Mouse (Mus musculus) ovary, adult 18-20 months (tissue): ENCODE results near the gene Ddx50.
"Not testable (repeated sequence)": the region's sequence is repeated elsewhere in the genome, so short reads cannot be mapped to it uniquely, and the experiment has no call there.

Experiments used
- DNase-seq: peaks from one replicate; pipeline ENCODE4 v3.0.0; 2022; ENCODE audit warnings: low spot score, mixed read lengths

Gene Ddx50

DNA sequence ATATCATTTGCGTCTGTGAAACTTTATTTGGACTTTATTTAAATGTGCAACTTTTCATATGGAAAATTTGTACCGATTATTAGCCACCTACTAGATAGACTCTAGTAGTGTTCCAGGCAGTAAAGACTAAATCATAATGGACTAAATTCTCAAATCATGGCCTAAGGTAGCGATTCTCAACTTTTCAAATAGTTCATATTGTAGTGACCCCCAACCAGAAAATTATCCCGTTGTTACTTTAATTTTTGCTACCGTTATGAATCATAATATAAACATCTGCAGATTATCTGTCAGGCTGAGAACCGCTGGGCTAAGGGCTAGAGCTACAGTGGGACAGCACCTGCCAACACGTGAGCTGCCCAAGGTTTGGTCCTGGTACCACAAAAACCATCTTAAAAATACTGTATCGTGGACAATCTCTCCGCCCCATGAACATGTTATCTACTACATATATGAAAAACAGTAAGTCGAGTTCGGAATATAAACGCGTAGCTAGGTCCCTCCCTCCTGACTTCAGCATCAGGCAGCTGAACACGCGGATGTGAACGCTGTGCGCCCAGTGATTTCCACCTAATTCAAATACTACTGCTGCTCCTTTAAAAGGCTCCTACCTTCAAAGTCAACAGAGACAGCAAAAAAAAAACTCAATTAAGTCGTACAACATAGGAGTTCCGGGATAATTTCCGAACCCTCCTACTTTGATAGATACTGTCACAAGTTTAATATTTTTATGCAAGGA lies 49.8 kb downstream of the Ddx50 start:
- DNase-seq: no peak

DNA sequence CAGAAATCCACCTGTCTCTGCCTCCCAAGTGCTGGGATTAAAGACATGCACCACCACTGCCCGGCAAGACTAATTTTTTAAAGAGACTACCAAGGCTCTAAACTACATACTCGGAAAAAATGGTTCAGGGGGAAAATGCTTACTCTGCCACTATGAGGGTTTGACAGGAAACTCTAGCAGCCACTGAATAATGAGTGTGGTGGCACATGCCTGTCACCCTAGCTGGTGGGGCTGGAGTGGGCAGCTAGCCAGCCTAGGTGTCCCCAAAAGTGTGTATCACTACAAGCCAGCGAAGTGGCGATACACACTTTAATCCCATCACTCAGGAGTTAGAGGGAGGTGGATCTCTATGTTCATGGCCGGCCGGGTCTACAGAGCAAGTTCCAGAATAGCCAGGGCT lies 51.0 kb downstream of the Ddx50 start:
- DNase-seq: no peak

DNA sequence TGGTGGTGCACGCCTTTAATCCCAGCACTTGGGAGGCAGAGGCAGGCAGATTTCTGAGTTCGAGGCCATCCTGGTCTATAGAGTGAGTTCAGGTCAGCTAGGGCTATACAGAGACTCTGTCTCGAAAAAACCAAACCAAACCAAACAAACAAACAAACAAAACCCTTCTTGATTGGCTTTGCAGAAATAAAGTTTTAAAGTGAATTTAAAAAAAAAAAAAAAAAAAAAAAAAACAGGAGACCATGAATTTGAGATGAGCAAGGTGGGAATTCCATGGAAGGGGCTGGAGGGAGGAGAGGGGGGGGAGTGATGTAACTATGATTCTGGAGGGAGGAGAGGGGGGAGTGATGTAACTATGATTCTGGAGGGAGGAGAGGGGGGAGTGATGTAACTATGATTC lies 51.7 kb downstream of the Ddx50 start:
- not testable (repeated sequence) for DNase-seq

DNA sequence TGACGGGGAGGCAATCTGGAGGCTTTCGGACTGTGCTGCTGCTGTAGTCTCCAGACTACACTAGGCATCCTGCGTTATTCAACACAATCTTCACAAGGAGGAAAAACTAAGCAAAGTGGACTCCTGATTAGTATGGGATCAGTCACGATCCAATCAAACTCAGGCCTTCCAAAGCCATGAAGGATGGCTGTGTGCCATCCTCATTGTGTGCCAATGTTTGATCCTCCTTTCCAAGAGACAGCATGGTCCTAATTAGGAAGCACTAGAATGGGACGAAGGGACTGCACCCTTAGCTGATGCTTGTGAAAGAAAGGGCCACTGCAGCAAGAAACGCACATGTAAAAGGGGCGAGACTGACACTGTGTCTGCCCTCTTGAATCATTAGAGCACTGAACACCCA lies 58.5 kb downstream of the Ddx50 start:
- DNase-seq: no peak

DNA sequence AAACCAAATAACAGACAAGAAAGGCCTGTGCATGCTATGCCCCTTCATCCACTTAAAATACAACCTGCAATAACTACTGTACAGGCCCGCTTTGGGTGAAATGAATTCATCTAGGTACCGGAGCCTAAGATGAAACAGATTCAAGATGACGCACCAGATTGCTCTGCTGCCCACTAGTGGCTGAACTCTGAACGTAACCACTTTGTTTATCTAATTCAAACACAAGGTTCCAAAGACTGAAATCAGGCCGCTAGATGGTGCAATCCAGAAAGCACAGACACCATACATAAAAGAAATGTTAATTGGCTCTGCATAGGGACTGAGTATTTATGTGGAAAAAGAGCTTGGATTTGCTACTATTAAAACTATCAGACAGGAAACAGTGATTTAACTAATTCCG lies 60.8 kb downstream of the Ddx50 start:
- peak; percentile 54 for DNase-seq

DNA sequence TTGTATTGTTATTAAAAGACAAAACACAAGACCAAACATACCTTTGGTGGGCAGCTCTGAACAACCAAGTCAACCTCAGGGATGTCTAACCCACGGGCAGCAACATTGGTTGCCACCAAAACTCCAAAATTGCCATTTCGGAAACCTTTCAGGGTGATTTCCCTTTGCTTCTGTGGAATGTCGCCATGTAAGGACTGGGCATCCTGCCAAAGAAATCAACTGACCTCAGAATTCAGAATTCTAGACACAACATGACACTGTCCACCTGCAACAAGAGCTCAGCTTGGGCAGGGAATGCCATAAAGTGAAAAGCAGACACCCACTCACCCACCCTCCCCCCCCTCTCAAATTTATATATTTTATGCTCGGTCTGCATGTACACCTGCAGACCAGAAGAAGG lies 62.4 kb downstream of the Ddx50 start:
- DNase-seq: peak; percentile 20

DNA sequence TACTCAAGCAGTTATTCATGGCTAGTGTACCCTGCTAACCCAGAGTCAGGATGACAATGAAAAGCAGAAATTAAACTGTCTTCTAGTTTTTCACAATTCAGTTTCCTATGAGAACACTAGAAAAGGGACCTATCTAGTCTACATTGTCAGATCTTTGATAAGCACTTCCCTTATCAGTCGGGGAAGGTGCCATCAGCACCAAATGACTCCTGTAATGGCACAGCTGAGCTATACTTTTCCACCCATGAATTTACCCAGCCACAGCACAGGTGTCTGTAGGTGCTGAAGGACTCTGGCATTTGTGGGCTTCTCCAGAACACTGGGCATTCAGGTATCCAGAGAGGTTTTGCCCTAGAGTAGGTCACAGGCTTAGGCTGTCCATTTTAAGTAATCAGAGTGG lies 67.8 kb downstream of the Ddx50 start:
- no peak for DNase-seq

DNA sequence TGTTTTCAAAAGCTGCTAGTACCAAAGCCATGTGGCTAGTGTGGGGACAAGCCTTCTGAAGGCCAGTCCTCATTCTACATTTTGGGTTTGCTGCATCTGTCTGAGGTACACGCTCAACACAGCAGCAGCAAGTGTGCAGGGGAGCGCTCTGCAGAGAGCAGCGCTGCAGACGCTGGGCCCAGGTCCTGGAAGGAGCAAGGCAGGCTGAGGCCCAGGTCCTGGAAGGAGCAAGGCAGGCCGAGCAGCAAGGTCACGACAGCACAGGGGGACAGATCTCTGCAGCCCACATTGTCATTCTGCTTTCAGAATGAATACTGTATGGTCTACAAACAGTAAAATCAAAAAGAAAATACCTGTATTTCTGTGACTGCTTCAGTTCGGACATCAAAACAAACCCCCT lies 68.3 kb downstream of the Ddx50 start:
- DNase-seq: no peak

DNA sequence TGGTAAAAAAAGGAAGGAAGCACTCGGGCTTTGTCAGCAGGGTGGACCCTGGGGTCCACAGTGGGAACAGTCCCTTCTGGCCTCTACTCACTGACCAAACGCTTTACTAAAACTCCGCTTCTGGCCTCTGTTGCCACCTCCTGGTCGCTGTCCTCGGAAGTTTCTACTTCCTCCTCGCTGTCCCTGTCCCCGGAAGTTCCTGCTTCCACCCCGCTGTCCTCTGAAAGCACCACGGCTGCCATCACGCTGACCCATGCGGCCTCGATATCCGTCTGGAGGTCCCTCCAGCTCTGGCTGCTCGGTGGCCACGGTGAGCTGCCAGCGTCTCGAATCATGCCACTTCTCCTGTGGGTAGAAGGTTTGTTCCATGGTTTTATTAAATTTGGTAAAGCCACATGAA lies 68.8 kb downstream of the Ddx50 start:
- no peak for DNase-seq

DNA sequence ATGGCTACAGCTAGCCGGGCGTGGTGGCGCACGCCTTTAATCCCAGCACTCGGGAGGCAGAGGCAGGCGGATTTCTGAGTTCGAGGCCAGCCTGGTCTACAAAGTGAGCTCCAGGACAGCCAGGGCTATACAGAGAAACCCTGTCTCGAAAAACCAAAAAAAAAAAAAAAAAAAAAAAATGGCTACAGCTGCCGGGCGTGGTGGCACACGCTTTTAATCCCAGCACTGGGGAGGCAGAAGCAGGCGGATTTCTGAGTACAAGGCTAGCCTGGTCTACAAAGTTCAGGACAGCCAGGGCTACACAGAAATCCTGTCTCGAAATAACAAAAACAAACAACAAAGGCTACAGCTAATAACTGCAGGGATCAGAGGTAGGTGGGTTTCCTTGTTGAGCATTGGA lies 71.9 kb downstream of the Ddx50 start:
- DNase-seq: not testable (repeated sequence)

DNA sequence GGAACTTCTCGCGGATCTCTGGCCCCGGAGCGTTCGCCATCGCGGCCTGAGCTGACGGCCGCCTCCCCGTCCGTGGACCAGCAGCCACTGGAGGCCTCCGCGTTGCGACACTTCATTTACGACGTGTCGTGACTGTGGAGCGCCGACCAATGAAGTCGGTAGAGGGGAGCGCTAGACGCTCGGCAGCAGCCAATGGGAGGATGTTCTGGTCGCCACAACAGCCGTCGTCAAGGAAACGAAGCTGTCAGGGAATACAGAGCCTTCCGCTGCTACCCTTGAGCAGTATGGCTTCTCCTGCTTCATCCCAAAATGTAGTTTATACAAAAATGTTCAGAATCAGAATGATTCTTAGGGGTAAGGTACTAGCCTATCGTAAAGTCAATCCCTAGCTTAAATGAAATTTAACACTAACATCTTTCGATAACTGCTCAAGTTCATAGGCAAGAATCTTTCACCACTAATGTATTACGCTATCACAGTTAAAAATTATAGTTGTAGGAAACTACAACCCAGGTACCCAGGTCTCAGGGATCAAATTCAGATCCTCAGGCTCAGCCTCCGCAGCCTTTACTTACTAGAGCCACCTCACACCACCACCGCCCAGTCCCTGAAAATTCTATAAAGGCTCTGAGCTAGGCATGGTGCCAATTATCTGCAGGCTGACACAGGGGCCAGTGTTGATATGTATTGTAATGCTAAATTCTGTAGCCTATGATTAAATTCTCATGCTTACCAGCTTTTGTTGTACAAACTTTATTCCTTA lies 72.5 kb downstream of the Ddx50 start, which contains the start of gene Kif1bp:
Gene Kif1bp (minus strand): TSS at position 120 of the 763 bp plus-strand sequence.
- peak; percentile 97 for DNase-seq

DNA sequence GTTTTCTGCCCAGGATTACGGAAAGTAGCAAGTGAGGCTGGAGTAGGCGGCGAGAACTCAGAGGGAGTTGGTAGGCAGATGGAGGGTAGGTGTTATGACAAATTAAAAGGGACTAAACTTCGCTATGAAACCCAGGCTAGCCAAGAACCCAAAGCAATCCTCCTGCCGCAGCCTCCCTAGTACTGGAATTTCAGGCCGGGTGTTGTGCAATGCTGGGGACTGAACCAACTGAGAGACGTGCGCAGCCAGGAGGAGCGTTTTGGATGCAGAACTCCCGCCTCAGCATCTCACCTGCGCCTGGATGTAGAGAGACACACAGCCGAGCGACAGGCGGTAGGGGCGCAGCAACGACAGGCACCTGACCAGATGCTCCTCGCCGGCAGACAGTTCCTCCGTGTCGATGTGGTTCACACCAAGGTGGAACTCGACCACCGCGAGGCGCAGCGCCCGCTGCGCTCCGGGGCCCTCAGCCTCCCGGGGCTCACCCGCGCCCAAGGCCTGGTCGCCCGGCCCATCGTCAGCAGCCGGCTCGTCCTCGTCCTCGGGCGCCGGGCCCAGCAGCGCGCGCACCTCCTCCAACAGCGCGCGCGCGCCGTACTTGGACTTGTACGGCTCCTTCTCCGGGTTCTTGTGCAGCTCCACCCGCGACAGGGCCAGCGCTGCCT lies 73.2 kb downstream of the Ddx50 start:
- no peak for DNase-seq

DNA sequence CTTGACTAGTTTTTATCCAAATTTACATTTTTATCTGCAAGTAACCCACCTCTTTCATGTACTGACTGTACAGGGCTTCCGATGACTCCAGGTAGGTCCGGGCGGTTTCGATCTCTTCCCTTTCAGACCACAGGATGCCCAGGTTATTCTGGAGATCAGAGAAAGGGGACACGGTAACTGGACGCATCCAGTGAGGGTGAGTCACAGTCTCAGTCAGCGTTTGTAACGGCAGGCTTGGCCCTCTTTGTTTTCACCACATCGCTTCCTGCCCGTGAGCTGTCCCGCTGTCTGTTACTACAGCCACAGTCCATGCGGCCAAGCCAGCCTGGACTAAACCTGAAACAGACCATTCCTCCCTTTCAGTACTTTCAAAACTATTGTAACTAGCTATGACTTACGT lies 76.0 kb downstream of the Ddx50 start:
- DNase-seq: no peak

DNA sequence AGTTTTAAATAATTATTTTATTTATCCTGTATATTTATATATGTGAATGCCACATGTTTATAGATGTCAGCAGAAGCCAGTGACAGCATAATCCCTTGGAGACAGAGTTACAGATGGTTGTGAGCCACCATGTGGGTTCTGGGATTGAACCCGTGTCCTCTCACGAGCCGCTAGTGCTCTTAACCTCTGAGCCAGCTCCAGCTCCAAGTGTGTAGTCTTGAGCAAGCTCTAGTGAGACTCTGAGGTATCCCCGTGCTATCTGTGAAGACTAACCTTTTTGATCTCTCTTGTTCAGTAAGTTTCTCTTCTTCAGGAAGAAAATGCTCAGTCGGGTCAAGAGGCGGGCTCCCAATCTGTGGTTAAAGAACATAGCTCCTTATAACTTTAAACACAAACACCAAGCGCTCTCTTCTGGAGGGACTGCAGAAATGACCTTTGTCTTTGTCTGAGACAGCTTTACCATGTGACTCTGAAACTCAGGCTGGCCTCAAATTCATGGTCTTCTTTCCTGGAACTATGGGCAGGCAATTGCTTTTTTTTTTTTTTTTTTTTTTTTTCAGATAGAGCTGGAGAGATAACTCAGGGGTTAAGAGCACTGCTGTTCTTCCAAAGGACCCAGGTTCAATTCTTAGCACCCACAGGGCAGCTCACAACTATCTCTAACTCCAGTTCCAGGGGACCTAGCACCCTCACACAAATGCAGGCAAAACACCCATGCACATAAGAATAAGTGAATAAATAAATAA lies 80.7 kb downstream of the Ddx50 start:
- DNase-seq: no peak

DNA sequence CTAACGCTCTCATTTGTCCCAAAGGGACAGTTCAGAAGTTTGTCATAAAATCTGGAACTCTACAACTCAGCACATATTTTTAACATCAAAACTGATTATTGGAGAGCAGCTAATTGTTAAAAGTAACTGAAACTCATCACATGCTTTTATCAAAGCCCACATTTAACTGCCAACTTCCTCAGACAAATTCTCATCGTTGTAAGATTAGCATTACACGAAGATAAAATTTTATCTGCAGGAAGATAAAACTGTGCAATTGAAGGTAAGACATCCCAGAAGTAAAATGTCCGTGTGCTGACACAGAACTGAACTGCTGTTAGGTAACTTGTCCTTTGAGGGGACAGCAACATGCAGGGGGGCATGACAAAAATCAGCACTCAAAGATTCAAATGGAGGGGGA lies 82.2 kb downstream of the Ddx50 start:
- no peak for DNase-seq
